Mouse (Mus musculus) CH12.LX (cell line): ENCODE measurements around the gene Gm45194.

Experiments used
- CTCF ChIP-seq, 2 experiments: IDR thresholded peaks in 1 of 2; conservative IDR thresholded peaks in 1 of 2; 2 replicates each; pipeline ENCODE4 v1.5.1; 2011 to 2012; ENCODE audit warnings: low read depth in 2 of 2, low read length in 2 of 2, improper control_type of control experiment in 1 of 2, inconsistent platforms in 1 of 2, mild to moderate bottlenecking in 1 of 2, moderate library complexity in 1 of 2
- E2F4 ChIP-seq: IDR thresholded peaks from 2 replicates; pipeline ENCODE4 v1.6.1; 2011; ENCODE audit warnings: low read depth, low read length, improper control_type of control experiment; ENCODE audit not compliant: insufficient replicate concordance
- EP300 ChIP-seq: IDR thresholded peaks from 2 replicates; pipeline ENCODE4 v1.6.1; 2011; ENCODE audit warnings: low read length, improper control_type of control experiment
- ETS1 ChIP-seq: conservative IDR thresholded peaks from 2 replicates; pipeline ENCODE4 v1.6.1; 2012; ENCODE audit warnings: low read depth, mild to moderate bottlenecking, inconsistent platforms, low read length, improper control_type of control experiment, moderate library complexity
- GABPA ChIP-seq: IDR thresholded peaks from 2 replicates; pipeline ENCODE4 v1.6.1; 2012; ENCODE audit warnings: low read depth, low read length, improper control_type of control experiment, inconsistent platforms; ENCODE audit not compliant: insufficient replicate concordance
- HCFC1 ChIP-seq: IDR thresholded peaks from 2 replicates; pipeline ENCODE4 v1.6.1; 2012; ENCODE audit warnings: low read depth, mild to moderate bottlenecking, inconsistent platforms, low read length, improper control_type of control experiment
- KAT2A ChIP-seq: IDR thresholded peaks from 2 replicates; pipeline ENCODE4 v1.6.1; 2012; ENCODE audit warnings: low read length, improper control_type of control experiment, inconsistent platforms; ENCODE audit not compliant: insufficient replicate concordance
- MAFK ChIP-seq: IDR thresholded peaks from 2 replicates; pipeline ENCODE4 v1.6.1; 2011; ENCODE audit warnings: low read length, improper control_type of control experiment; ENCODE audit not compliant: insufficient replicate concordance
- MYC ChIP-seq: IDR thresholded peaks from 2 replicates; pipeline ENCODE4 v1.6.1; 2011; ENCODE audit warnings: low read depth, mild to moderate bottlenecking, improper control_type of control experiment, low read length
- POLR2A ChIP-seq: IDR thresholded peaks from 2 replicates; pipeline ENCODE4 v1.6.1; 2011; ENCODE audit warnings: low read depth, mild to moderate bottlenecking, improper control_type of control experiment, low read length
- ZMIZ1 ChIP-seq: IDR thresholded peaks from 2 replicates; pipeline ENCODE4 v1.6.1; 2012; ENCODE audit warnings: low read depth, mild to moderate bottlenecking, inconsistent platforms, low read length, improper control_type of control experiment
- ZNF384 ChIP-seq: IDR thresholded peaks from 2 replicates; pipeline ENCODE4 v1.6.1; 2012; ENCODE audit warnings: low read depth, low read length, improper control_type of control experiment, inconsistent platforms

- TF ChIP-seq MAFK, result no peak
- no peak for TF ChIP-seq HCFC1
- no peak for TF ChIP-seq EP300
- no peak for TF ChIP-seq E2F4
- no peak for TF ChIP-seq MYC
- TF ChIP-seq ZMIZ1, result no peak
- no peak for TF ChIP-seq ETS1
- no peak for TF ChIP-seq CTCF (conservative IDR thresholded peaks at IDR 0.05 in 1 of 2, IDR thresholded peaks at IDR 0.05 in 1 of 2; ENCODE audit: low read depth in 2 of 2, low read length in 2 of 2)
- TF ChIP-seq POLR2A, result no peak
- no peak for TF ChIP-seq ZNF384
- no peak for TF ChIP-seq GABPA
- no peak for TF ChIP-seq KAT2A
Observed at GRCm38 (mm10) chrX:112242916-112243315, 351.7 kb downstream of the Gm45194 start.
